Mouse (Mus musculus): ENCODE results near the gene Dgkh.

- TF ChIP-seq CTCF (IDR thresholded peaks at IDR 0.05; ENCODE audit: insufficient read depth, low read length) (no peak), POLR2A (IDR thresholded peaks at IDR 0.05; ENCODE audit: borderline replicate concordance, extremely low read depth, low read depth, low read length) (no peak)
These were observed 80.9 kb downstream of the Dgkh start for GRCm38 (mm10) chr14:78651696-78652095.

Data from lung, adult 2 months (tissue).